Mouse (Mus musculus): ENCODE results near the gene Pnpo. TPM values are rescaled to one million over a fixed set of nuclear protein-coding genes. Genes with fewer than 3 reads are reported as not detected.

The Pnpo gene
- total RNA-seq, 2 experiments from 2014 or later: 35.1 to 37.9 TPM

- no peak for DNase-seq (ENCODE audit: extremely low spot score in 1 of 2, low spot score in 1 of 2)
Observed at GRCm38 (mm10) chr11:96972906-96973305, 29.1 kb upstream of the Pnpo start.

GRCm38 (mm10) chr11:96970341-96970740 lies 26.6 kb upstream of the Pnpo start:
- no peak for DNase-seq (ENCODE audit: extremely low spot score in 1 of 2, low spot score in 1 of 2)

GRCm38 (mm10) chr11:96969746-96970145 lies 26.0 kb upstream of the Pnpo start:
- no peak for DNase-seq (ENCODE audit: extremely low spot score in 1 of 2, low spot score in 1 of 2)

DNA sequence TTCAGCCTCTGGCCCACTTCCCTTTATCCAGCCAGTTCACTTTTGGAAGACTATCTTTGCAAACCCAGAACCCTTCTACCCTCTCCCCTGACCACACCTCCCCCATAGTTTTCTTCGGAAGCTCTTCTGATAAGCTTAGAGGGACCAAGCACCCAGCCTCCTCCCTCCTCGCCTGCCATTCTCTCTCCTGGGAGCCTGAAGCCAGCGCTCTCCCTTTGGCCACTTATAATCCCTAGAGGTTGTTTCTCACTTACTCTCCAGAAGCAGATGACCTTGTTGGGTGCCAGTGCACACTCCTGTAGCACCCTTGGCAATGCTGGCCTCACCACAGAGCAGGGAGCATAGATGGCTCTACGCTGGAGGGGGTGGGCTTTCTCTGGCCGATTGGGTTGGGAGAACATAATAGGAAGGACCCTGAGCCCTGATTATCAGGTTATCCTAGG lies 25.5 kb upstream of the Pnpo start:
- no peak for DNase-seq (ENCODE audit: extremely low spot score in 1 of 2, low spot score in 1 of 2)

GRCm38 (mm10) chr11:96968476-96968875 lies 24.7 kb upstream of the Pnpo start:
- no peak for DNase-seq (ENCODE audit: extremely low spot score in 1 of 2, low spot score in 1 of 2)

DNA sequence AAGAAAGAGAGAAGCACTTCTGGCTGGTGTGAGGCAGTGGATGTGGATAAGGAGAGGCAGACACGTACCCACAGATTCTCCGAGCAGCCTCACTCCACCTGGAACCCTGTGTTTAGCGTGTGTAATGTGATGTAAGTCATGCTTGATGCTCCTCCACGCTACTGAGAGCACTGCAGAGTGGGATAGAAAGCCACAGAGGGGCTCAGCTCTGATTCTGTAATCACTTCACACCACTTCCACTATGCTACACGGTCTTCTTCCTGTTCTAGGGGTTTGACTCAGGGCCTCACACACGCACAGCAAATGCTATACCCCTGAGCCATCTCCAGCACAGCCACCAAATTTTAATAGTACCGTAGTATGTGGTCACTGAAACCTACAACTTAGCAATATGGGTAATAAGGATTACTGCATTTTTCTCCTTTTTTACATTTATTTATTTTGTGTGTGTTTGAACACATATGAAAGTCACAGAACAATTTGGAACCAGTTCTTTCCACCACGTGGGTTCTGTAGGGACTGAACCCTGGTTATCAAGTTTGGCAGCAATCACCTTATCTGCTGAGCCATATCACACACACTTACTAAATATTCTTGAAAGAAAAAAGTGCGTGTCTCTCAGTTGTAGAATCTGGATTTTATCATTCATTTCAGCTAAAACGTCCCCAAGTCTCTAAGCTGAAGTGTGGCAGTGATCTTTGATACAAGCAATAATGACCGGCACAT lies 23.9 kb upstream of the Pnpo start:
- DNase-seq (ENCODE audit: extremely low spot score in 1 of 2, low spot score in 1 of 2): no peak

DNA sequence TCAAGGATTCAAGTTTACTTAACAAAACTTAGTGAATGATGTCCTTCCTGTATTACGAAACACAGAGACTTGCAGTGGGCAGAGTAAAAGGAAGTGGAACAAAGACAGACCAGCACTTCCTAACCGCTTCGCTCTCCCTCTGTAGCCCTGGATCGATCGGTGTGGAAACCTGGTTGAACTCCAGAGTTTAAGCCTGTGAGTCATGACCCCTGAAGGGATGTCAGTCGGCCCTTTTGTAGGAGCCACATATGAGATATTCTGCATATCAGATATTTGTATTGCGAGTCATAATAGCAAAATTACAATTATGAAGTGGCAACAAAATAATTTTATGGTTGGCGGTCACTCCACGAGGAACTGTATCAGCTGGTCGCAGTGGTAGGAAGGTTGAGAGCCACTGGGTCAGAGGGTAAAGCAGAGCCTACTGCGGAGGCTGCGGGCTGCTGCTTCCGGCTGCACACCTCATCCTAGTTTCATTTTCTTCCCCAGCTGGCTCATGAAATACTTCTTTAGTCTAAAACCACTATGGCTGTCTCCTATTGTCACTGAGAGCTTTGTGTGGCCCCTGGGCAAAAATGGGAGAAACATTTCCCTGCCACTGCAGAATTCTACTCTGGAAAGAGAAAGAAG lies 23.2 kb upstream of the Pnpo start:
- no peak for DNase-seq (ENCODE audit: extremely low spot score in 1 of 2, low spot score in 1 of 2)

GRCm38 (mm10) chr11:96966172-96966571 lies 22.4 kb upstream of the Pnpo start:
- no peak for DNase-seq (ENCODE audit: extremely low spot score in 1 of 2, low spot score in 1 of 2)

DNA sequence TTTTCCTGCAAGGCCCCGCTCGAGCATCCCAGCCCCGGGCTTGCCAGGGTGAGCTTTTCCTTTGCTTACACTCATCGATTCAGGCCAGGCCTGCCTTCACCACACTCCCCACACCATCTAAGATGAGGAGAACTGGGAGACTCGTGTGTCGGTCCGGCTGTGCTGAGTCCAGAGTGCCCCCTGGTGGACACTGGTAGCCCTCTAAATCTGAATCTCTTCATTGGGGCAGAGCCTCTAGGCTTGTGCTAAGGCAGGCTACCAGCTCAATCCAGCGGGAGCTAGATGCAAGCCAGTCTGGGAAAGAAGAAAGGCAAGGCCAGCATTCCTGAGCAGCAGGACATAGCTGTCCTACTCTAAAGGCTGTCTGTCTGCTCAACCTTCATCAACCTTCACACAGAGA lies 19.8 kb upstream of the Pnpo start:
- DNase-seq (ENCODE audit: extremely low spot score in 1 of 2, low spot score in 1 of 2): peak; percentile 75 to 95

DNA sequence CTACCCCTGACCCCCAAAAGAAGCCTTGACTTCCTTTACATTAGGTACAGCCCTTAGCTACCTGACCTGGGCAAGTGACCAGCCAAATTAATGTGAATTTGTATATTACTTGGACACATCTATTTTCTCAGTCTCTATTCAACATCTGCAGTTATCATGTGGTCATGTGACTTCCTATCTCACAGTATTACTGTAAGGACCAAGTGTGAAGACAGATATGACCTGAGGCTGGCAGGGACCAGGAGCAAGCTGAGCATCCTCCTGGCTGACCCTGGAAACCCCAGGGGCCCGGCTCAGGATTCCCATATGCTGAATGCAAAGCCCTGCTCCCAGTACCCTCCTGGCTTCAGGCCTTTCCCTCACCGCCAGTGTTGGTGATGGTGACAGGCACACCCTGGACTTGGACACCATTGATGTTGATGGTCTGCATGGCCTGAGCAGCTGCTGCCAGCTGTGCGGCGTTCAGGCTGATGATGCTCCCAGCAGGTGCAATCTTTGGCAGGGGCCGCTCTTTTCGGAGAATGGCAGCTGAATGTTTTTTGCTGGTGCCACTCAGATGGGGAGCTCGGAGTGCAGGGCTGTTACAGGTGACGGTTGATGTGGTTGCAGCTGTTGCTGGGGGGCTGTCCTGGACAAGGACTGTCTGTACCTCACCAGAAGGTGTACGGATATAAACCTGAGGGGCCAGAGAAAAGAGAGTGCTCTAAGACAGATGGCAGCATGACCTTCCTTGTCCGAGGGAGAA lies 13.4 kb upstream of the Pnpo start:
- DNase-seq (ENCODE audit: extremely low spot score in 1 of 2, low spot score in 1 of 2): no peak

DNA sequence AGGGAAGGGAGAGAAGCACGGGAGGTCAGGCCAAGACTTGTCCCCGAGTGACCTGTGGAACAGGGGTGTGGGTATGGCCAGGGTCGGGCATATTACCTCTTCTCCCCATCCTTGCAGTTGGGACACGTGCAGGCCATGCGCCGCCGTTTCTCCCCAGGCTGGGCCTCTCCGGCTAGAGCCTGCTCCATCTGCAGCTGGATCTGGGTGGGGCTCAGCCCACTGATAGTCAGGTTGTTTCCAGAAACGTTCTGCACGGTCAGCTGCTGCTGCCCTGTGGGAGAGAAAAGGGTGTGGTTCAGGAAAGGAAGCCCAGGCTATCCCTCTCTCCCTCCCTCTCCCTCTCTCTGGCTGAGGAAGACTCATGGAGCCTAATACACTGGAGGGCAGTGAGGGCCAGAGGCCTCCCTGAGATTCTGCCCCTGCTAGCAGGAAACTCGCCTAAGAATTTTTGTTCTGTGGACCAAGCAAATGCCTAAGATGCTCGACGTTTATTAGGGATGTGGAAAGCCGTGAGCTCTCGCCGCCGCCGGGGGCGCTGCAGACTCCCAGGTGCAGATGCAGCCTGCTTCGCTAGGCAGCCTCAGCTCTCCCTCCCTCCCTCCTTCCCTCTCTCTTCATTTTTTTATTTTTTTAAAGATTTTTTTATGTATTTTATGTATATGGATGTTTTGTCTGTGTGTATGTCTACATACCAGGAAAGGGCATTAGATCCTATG lies 12.4 kb upstream of the Pnpo start:
- DNase-seq (ENCODE audit: extremely low spot score in 1 of 2, low spot score in 1 of 2): no peak

DNA sequence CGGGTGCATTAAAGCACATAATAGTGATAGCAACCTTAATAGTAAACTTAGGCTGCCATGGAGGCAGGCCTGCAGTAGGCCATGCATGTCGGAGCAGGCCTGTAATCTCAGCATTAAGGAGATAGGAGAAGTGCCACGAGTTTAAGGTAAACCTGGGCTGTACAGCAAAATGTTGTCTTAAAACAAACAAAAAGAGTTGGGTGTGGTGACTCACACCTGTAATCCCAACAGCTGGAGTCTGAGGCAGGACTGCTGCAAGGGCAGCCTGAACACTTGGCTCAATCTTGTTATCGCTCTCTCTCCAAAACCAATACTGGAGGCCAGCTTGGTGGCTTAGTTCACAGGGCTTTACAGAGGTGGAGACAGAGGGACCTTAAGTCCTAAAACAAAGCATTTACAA lies 11.3 kb upstream of the Pnpo start:
- DNase-seq (ENCODE audit: extremely low spot score in 1 of 2, low spot score in 1 of 2): no peak

DNA sequence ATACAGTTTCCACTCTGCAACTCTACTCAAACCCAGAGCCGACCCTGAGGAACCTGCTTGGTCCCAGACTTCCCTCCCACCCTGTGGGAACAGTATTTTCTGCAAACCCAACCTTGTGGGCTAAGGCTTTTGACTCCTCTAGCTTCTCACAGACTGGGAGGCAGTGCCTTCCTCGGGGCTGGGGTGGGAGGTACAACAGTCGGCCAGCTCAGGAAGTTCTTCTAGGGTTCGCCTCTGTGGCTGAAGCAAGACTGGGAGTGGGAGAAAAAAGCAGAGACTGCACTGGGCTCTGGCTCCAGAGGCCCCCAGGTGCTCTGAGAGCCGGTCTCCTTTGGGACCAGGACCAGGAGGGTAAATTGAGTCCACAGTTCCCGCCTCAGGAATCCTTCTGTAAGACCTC lies 9.1 kb upstream of the Pnpo start:
- no peak for DNase-seq (ENCODE audit: extremely low spot score in 1 of 2, low spot score in 1 of 2)

- no peak for DNase-seq (ENCODE audit: extremely low spot score in 1 of 2, low spot score in 1 of 2)
Observed at GRCm38 (mm10) chr11:96952426-96952825, 8.6 kb upstream of the Pnpo start.

DNA sequence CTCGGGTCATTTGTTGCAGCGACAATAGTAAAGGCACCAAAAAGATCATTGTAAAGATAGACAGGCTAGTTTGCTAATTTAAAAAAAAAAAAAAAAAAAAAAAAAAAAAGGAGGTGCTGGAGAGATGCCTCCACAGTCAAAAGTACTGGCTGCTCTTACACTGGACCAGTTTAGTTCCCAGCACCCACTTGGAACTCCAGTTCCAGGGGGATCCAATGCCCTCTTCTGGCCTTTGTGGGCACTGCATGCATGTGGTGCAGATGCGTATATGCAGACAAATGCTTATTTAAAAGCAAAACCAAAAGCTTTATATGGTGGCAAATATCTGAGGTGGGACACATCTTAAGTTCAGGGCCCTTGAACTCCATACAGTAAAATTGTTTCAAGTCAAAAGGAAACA lies 7.0 kb upstream of the Pnpo start:
- no peak for DNase-seq (ENCODE audit: extremely low spot score in 1 of 2, low spot score in 1 of 2)

- no peak for DNase-seq (ENCODE audit: extremely low spot score in 1 of 2, low spot score in 1 of 2)
Observed at GRCm38 (mm10) chr11:96947849-96948248, 4.1 kb upstream of the Pnpo start.

GRCm38 (mm10) chr11:96946498-96946897 lies 2.7 kb upstream of the Pnpo start:
- no peak for DNase-seq (ENCODE audit: extremely low spot score in 1 of 2, low spot score in 1 of 2)

DNA sequence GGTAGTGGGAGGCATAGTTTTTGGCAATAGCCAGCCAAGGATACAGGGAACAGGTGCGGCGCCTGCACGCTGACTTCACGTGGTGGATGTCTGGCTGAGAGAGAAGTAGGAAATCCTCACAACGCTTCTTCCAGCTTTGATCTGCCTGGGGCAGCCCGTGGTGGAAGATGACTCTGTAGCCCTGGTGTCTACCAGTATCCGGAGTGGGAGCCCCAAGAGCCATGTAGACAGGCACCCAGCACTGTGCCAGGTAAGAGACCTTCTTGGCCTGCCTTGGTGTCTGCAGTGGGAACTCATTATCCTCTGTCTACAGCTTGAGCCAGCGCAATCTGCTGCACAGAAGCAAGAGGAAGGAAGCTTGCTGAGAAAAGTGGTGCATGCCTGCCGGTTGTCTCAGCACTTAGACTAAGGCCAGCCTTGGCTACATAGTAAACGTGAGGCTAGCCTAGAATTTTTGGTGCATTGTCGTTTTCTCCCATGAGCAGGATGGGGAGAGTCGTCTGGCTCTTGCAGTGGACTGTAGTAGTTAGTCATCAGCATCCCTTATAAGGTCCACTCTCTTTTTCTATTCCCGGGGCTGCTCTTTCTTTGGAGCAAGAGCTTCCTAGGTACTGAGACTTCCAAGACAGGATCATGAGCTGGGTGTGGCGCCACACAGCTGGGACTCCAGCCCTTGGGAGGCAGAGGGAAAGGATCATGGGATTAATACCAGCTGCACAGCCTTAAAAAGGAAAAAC lies 1.2 kb upstream of the Pnpo start:
- no peak for DNase-seq (ENCODE audit: extremely low spot score in 1 of 2, low spot score in 1 of 2)

- DNase-seq (ENCODE audit: extremely low spot score in 1 of 2, low spot score in 1 of 2): no peak
Observed at GRCm38 (mm10) chr11:96941989-96942590, 1.7 kb downstream of the Pnpo start.
